Mouse (Mus musculus) embryonic fibroblast, embryonic 13.5 days (primary cell): ENCODE measurements around the gene Cabp4. TPM values are rescaled to one million over a fixed set of nuclear protein-coding genes. Genes with fewer than 3 reads are reported as not detected.

Experiments used
- H3K27ac ChIP-seq: 2 replicates; pipeline ENCODE4 v1.5.1; 2012; ENCODE audit warnings: low read length, control low read depth, inconsistent platforms; ENCODE audit not compliant: insufficient read depth
- H3K4me1 ChIP-seq: 2 replicates; pipeline ENCODE4 v1.6.1; 2011; ENCODE audit warnings: low read length; ENCODE audit not compliant: control insufficient read depth, insufficient read depth
- H3K4me3 ChIP-seq: 2 replicates; pipeline ENCODE4 v1.5.1; 2011; ENCODE audit warnings: mild to moderate bottlenecking, control low read depth, low read length; ENCODE audit not compliant: insufficient read depth
- CTCF ChIP-seq: IDR thresholded peaks from 2 replicates; pipeline ENCODE4 v1.5.1; 2011; ENCODE audit warnings: mild to moderate bottlenecking, control low read depth, low read length, moderate library complexity, borderline replicate concordance; ENCODE audit not compliant: insufficient read depth
- POLR2A ChIP-seq: IDR thresholded peaks from 2 replicates; pipeline ENCODE4 v1.6.1; 2011; ENCODE audit warnings: low read depth, mild to moderate bottlenecking, control low read depth, low read length, moderate library complexity
- polyA plus RNA-seq: library from polyadenylated mRNA; stranded (reverse); fragments of >200 nt; gene quantifications from 2 replicates; pipeline ENCODE4 v1.2.4, GENCODE M21; 2011; ENCODE audit warnings: low read depth; ENCODE audit not compliant: missing spikeins, insufficient read length

Gene Cabp4
- polyA plus RNA-seq, 1 experiment: not detected

DNA sequence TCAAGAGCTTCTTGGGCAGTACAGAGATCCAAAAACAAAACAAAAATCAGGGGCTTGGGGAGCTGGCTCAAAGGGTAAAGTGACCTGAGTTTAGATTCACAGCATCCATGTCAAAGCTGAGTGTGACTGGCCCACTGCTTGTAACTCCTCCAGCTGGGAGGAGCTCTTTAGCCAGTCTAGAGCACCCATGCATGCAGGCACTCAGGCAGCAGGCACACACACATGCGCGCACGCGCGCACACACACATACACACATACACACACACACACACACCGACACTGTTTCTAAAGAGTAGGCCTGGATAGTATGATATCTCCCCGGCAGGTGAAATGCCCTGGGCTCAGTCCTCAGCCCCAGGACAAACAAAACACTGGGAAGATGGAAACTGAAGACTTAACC, 26.8 kb downstream of the Cabp4 start:
- H3K4me3 ChIP-seq: no peak overlapping the region
- TF ChIP-seq CTCF (no peak), POLR2A (no peak)
- H3K27ac ChIP-seq: no peak overlapping the region
- 0 out of 2 replicates have a peak, but pooled peaks cover 2% of the 10 kb centered on the region for H3K4me1 ChIP-seq

GRCm38 (mm10) chr19:4115816-4116215, 28.0 kb downstream of the Cabp4 start:
- no peak overlapping the region for H3K4me3 ChIP-seq
- no peak overlapping the region for H3K27ac ChIP-seq
- TF ChIP-seq CTCF: no peak
- TF ChIP-seq POLR2A: no peak
- 0 out of 2 replicates have a peak, but pooled peaks cover 2% of the 10 kb centered on the region for H3K4me1 ChIP-seq

GRCm38 (mm10) chr19:4115144-4115543, 28.7 kb downstream of the Cabp4 start:
- Histone ChIP-seq H3K27ac (no peak overlapping the region), H3K4me3 (no peak overlapping the region), H3K4me1 (0 out of 2 replicates have a peak, but pooled peaks cover 2% of the 10 kb centered on the region)
- no peak for TF ChIP-seq CTCF
- no peak for TF ChIP-seq POLR2A

DNA sequence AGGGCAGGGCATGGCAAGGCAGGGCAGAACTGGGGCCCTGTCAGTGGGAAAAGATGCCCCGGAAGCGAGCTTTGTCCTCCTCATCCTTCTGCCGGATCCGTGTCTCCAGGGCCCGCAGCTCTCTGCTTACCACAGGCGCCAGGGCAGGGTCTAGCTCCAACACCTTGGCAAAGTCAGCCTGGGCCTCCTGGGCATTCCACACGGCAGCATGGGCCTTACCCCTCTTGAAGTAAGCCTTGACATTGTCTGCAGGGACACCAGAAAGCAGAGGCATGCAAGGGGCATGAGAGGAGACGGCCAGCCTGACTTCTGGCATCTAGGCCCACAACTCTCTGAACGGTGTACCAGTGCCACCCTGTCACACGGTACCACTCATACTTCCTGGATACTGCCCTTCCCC, 29.3 kb downstream of the Cabp4 start:
- H3K4me3 ChIP-seq: no peak overlapping the region
- no peak overlapping the region for H3K27ac ChIP-seq
- TF ChIP-seq POLR2A: no peak
- no peak for TF ChIP-seq CTCF
- 0 out of 2 replicates have a peak, but pooled peaks cover 2% of the 10 kb centered on the region for H3K4me1 ChIP-seq

DNA sequence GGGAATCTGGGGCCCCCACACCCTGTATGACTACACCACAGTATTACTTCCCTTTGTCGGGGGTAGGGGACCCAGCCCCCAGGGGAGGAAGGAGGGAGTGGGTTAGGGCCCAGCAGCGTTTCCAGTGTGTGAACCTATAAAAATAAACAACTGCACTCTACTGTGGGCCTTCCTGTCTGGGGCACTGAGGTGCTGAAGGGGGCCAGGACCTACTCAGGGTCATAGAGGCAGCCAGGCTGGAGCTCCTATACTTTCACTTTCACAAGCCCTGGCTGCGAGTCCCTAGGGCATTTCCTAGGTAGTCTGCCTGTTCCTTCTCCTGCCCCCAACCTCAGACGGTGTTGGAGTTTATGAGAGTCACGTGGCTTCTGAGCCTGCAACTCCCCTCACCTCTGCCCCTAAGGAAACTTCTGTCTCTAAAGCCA, 30.0 kb downstream of the Cabp4 start:
- H3K27ac ChIP-seq: peak overlapping the region; percentile 21
- H3K4me1 ChIP-seq: 0 out of 2 replicates have a peak, but pooled peaks cover 2% of the 10 kb centered on the region
- TF ChIP-seq POLR2A (no peak), CTCF (no peak)
- H3K4me3 ChIP-seq: no peak overlapping the region

DNA sequence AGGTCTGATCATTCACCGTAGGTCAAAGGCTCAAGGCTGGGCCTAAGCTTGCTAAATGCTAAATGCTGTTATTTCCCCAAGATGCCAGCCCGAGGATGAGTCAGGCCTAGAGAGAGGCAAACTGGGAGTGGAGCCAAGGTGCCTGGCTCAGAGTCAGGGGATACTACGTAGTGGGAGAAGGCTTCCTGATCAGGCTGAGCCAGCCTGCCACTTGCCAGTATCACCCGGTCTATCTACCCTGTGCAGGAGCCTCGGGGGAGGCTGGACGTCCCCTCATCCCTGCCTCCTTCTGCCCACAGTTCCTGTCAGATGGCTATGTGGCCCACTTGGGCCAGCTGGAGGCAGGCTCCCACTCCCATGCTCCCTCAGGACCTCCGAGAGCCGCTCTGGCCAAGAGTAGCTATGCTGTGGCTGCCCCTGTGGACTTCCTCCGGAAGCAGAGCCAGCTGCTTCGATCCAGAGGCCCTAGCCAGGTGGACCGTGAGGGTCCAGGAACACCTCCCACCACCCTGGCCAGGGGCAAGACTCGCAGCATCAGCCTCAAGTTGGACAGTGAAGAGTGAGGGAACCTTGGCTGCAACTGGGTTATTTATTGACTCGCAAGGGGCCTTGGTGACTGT, 30.5 kb downstream of the Cabp4 start:
- H3K27ac ChIP-seq: peak overlapping the region; percentile 21
- no peak overlapping the region for H3K4me3 ChIP-seq
- TF ChIP-seq CTCF (no peak), POLR2A (no peak)
- H3K4me1 ChIP-seq: 0 out of 2 replicates have a peak, but pooled peaks cover 2% of the 10 kb centered on the region

DNA sequence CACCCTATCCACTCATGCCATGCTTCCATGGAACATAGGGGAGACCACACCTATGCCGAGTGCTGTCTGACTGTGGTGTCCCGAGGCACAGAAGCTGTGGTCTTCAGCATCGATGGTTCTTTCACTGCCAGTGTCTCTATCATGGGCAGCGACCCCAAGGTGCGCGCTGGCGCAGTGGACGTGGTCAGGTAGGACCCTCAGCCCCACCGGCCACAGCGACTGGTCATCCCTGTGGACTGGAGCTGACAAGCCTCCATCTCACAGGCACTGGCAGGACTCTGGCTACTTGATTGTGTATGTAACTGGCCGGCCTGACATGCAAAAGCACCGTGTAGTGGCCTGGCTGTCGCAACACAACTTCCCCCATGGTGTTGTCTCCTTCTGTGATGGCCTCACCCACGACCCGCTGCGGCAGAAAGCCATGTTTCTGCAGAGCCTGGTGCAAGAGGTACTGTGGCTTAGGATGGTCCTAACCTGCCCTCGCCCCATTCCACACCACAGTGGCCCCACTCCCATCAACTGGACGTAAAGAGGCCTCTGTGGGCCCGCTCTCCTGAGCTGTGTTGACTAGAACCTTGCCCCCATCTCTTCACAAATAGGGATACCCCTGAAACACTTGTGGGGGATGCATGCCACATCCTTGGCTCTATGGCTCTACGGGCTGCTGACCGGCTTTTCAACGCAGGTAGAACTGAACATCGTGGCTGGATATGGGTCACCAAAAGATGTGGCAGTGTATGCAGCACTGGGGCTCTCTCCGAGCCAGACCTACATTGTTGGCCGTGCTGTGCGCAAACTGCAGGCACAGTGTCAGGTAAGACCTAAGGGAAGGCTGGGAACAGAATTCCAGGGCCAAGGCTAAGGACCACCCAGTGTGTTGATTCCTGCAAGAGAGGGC, 31.5 kb downstream of the Cabp4 start:
- H3K4me3 ChIP-seq: no peak overlapping the region
- no peak for TF ChIP-seq CTCF
- no peak overlapping the region for H3K27ac ChIP-seq
- 0 out of 2 replicates have a peak, but pooled peaks cover 2% of the 10 kb centered on the region for H3K4me1 ChIP-seq

DNA sequence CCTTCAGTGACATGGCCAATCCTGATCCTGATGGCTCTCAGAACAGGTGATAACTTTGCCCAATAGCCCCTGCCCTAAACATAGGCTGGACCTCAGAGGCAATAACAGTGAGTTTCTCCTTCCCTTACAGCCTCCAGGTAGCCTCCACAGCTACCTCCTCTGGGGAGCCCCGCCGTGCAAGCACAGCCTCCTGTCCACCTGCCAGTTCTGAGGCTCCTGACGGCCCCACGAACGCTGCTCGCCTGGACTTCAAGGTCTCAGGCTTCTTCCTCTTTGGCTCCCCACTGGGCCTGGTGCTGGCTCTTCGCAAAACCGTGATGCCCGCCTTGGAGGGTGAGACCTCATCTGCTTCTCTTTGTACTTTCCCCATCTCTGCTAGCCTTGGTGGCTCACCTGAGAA, 35.3 kb downstream of the Cabp4 start:
- Histone ChIP-seq H3K4me3 (no peak overlapping the region), H3K27ac (no peak overlapping the region)
- TF ChIP-seq POLR2A (no peak), CTCF (no peak)

GRCm38 (mm10) chr19:4106654-4107053, 37.2 kb downstream of the Cabp4 start:
- Histone ChIP-seq H3K4me3 (no peak overlapping the region), H3K27ac (no peak overlapping the region), H3K4me1 (no peaks in the 10 kb centered on the region)
- TF ChIP-seq CTCF (no peak), POLR2A (no peak)

More for the DNA sequence above, 35.3 kb downstream of the Cabp4 start:
- H3K4me1 ChIP-seq: 0 out of 2 replicates have a peak, but pooled peaks cover 2% of the 10 kb centered on the region
